Mouse (Mus musculus) liver, embryonic 11.5 days (tissue): Measurements from ENCODE around the gene Arid1a. TPM values are rescaled to one million over a fixed set of nuclear protein-coding genes. Genes with fewer than 3 reads are reported as not detected.
A peak's percentile ranks its signal among the peaks of the same experiment; 100 is the strongest.

Experiments
- ATAC-seq: fragments of 200-750 bp; cut with Nextera tagmentation; replicated peaks from 2 replicates; pipeline ENCODE4 v1.8.0; 2017; ENCODE audit warnings: moderate number of reproducible peaks, mild to moderate bottlenecking, moderate TSS enrichment, moderate library complexity; ENCODE audit not compliant: low FRiP score
- DNase-seq: peaks from one replicate; pipeline ENCODE4 v3.0.0-alpha.2; 2017; ENCODE audit warnings: low spot score
- H3K27ac ChIP-seq: fragments of 300-500 bp; sonication (generic); 2 replicates; pipeline ENCODE4 v1.5.1; 2014; ENCODE audit warnings: mild to moderate bottlenecking, low read depth, low read length, control low read depth
- H3K27me3 ChIP-seq: fragments of 300-500 bp; sonication (generic); replicated peaks from 2 replicates; pipeline ENCODE4 v1.6.1; 2014; ENCODE audit warnings: low read length, mixed read lengths; ENCODE audit not compliant: control insufficient read depth, insufficient read depth
- H3K36me3 ChIP-seq: fragments of 300-500 bp; sonication (generic); 2 replicates; pipeline ENCODE4 v1.6.1; 2014; ENCODE audit warnings: mild to moderate bottlenecking, low read length, moderate library complexity, mixed read lengths; ENCODE audit not compliant: control insufficient read depth, insufficient read depth
- H3K4me1 ChIP-seq: fragments of 300-500 bp; sonication (generic); replicated peaks from 2 replicates; pipeline ENCODE4 v1.6.1; 2014; ENCODE audit warnings: low read length, mixed read lengths; ENCODE audit not compliant: control insufficient read depth, insufficient read depth
- H3K4me2 ChIP-seq: fragments of 300-500 bp; sonication (generic); 2 replicates; pipeline ENCODE4 v1.6.1; 2014; ENCODE audit warnings: mild to moderate bottlenecking, control low read depth, moderate library complexity
- H3K4me3 ChIP-seq: fragments of 300-500 bp; sonication (generic); 2 replicates; pipeline ENCODE4 v1.5.1; 2014; ENCODE audit warnings: low read depth, low read length, control low read depth
- H3K9ac ChIP-seq: fragments of 300-500 bp; sonication (generic); 2 replicates; pipeline ENCODE4 v1.6.1; 2014; ENCODE audit warnings: low read depth, low read length, control low read depth
- H3K9me3 ChIP-seq: fragments of 300-500 bp; sonication (generic); 2 replicates; pipeline ENCODE4 v1.6.1; 2016; ENCODE audit warnings: low read length, inconsistent platforms, mixed read lengths; ENCODE audit not compliant: control insufficient read depth
- WGBS: fragments of 180-500 bp; shearing (Covaris S2); extraction: QIAGEN DNeasy Blood & Tissue Kit; methylation state at CpG from one replicate; pipeline ENCODE4 v1.1.7; 2014; 5-methylcytosine and 5-hydroxymethylcytosine counted together
- polyA plus RNA-seq: library from polyadenylated mRNA; unstranded; fragments of >200 nt; fragmentation: Nextera tagmentation; extraction: Ambion mirVana; gene quantifications from 2 replicates; pipeline ENCODE4 v1.2.1, GENCODE M21; 2014

Gene Arid1a
- polyA plus RNA-seq, 1 experiment from 2014 or later = 32.4 TPM

DNA sequence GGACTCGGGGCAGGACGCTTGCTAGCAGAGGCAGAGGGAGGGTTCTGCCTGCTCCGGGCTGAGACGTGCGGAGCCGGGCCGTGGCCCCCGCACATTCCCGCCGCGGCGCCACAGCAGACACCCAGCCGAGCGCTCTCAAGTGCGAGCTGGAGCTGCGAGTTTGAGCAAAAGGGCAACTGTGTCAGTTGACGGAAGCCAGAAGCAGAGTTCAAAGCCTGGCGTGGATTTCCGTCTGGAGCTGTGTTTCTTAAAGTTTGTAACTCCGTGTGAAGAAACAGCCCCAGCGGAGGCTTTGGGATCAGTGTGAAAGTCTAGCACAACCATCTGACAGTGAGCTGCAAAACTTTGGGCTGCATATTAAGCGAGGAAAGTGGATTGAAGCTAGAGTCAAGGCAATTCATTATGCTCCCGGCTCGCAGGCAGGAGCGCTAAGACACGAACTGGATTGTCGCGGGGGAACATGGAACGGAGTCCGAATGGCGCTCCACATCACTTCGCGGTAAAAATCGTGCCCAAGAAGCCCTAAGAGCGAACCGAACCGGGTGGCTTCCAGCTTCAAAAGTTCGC, 783 bp upstream of the Arid1a start:
- Histone ChIP-seq H3K36me3 (no peaks in the 10 kb centered on the region), H3K27me3 (no peaks in the 10 kb centered on the region), H3K4me3 (peak overlapping the region; percentile 100), H3K4me1 (peaks cover 15% of the 10 kb centered on the region), H3K9ac (peak overlapping the region; percentile 100), H3K27ac (peak overlapping the region; percentile 100), H3K9me3 (no peaks in the 10 kb centered on the region), H3K4me2 (peak overlapping the region; percentile 99)
- DNase-seq (peak; percentile 82), ATAC-seq (peak; percentile 28)
- WGBS = under 1% methylated on average over 38 of the region's 38 CpGs

DNA sequence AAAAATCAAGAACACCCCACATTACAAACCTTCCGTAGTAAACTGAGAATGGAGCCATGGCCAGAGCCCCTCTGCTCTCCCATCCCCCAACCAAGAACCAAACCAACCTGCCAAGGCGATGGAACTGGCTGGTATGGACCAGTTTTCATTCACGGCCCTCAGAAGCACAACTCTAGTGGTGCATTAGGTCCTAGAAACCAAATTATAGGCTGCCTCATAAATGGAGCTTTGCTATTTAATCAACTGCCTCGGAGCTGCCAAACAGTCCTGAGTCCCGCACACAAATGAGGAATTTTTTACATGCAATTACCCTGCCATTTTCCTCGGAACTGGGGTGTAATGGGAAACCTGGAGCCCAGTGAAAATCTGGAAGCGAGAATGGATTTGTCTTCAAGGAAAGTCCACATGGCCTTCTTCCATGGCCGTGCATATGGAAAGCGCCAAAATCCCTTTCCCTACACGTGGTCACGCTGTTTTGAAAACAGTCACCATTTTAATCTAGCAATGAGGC, 653 bp downstream of the Arid1a start:
- Histone ChIP-seq H3K36me3 (no peaks in the 10 kb centered on the region), H3K4me3 (peak overlapping the region; percentile 100), H3K27me3 (no peaks in the 10 kb centered on the region), H3K9me3 (no peaks in the 10 kb centered on the region), H3K4me2 (peak overlapping the region; percentile 99), H3K27ac (peak overlapping the region; percentile 100), H3K9ac (peak overlapping the region; percentile 100), H3K4me1 (peaks cover 19% of the 10 kb centered on the region)
- 5% methylated on average over 11 of the region's 11 CpGs for WGBS
- peak; percentile 60 for DNase-seq
- ATAC-seq = no peak

DNA sequence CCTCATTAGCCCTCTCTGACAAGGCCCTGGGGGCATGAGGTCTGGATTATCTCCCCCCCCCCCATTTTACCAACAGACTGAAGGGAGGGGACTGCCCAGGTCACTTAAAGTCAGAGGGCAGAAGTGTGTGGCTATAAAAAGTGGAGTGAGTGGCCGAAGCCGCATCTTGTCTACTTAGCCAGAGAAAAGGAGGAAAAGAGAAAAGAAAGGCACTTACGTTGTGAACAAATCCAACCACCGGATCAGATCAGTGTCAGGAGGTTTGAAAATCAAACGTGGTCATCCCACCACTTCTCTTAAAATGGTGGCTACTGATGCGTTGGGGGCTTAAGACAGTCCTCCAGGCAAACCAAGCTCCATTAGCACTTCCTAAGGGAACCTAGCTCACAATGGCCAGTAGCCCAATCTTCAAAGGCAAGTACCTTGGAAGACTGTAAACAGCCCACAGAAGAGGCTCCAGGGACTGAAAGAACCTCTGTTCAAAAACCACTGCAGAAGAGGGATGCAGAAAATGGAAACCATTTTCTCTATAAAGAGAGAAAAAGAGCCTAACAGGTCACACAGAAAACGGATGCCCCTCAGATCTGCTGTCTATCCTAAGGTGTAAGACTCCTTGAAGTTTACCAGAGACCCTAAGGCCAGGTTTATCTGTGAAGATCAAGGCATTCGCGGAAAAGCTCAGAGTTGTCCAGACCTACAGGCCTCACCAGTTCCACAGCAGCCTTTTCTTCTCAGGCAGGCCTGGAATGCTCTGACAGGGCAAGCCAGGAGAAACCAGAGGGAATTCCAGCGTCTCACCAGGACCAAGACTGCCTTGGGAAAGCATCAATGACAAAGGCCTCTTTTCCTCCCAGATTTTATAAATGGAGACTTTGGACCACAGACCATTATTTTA, 1.5 kb downstream of the Arid1a start:
- WGBS = 12% methylated on average over 10 of the region's 10 CpGs
- DNase-seq = no peak
- peak overlapping the region; percentile 99 for H3K4me2 ChIP-seq
- peak overlapping the region; percentile 100 for H3K9ac ChIP-seq
- H3K27ac ChIP-seq = peak overlapping the region; percentile 100
- no peaks in the 10 kb centered on the region for H3K9me3 ChIP-seq
- peaks cover 27% of the 10 kb centered on the region for H3K4me1 ChIP-seq
- no peaks in the 10 kb centered on the region for H3K27me3 ChIP-seq
- ATAC-seq = no peak
- H3K36me3 ChIP-seq = no peaks in the 10 kb centered on the region
- peak overlapping the region; percentile 100 for H3K4me3 ChIP-seq

DNA sequence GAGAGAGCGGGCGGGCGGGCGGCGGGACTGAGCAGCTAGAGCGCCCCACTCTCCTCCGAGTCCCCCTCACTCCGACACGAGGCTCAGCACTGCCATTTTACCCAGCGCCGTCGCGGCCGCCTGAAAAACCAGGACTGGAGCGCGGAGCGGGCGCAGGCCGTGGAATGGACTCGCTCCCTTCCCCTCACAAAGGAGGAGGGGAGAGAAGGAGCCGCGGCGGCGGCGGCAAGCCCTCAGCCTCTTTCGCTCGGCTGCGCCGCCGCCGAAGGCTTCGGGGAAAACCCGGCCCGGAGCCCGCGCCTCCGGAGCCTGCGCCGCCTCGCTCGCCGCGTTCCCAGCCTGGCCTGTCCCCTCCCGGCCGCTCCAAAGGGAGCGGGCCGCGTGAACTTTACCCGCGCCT, 2.3 kb downstream of the Arid1a start:
- Histone ChIP-seq H3K27ac (peak overlapping the region; percentile 100), H3K4me1 (peaks cover 34% of the 10 kb centered on the region), H3K9ac (peak overlapping the region; percentile 100), H3K27me3 (no peaks in the 10 kb centered on the region), H3K36me3 (0 out of 2 replicates have a peak, but pooled peaks cover 1% of the 10 kb centered on the region), H3K4me2 (peak overlapping the region; percentile 99), H3K9me3 (no peaks in the 10 kb centered on the region), H3K4me3 (peak overlapping the region; percentile 100)
- ATAC-seq = peak; percentile 75
- DNase-seq = peak; percentile 98
- WGBS = under 1% methylated on average over 42 of the region's 50 CpGs

DNA sequence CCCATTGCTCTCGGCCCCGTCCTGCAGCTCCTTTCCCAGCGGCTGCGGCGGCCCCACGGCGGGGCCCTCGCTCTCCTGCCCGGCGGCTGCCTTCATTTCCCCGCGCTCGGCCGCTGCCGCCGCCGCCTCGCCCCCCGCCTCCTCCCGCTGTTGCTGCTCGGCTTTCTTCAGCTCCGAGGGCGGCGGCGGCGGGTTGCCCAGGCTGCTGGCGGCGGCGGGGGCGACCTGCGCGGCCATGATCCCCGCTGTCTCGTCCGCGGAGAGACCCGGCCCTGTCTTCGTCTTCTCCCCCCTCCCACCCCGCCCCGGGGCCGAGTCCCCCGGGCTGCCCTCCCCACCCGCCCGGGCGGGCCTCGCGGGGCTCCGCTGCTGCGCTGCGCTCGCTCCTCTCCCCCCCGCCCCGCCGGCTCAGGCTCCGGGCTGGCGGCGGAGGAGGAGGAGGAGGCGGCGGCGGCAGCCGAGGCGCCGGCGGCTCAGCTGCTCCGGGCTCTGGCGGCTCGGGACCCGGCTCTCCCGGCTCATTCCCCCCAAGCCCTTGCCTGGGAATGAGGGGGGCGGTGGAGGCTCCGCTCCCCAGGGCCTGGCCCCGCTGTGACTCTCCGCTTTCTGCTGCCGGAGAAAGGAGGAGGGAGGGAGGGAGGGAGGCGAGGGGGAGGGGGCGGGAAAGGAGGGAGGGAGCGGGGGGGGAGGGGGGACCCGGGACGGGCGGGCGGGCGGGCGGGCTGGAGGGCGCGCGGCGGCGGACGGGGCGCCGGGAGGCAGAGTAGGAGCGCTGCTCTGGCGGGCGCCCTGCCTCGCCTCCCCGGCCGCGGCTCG, 3.0 kb downstream of the Arid1a start:
- peak overlapping the region; percentile 100 for H3K4me3 ChIP-seq
- H3K27me3 ChIP-seq = no peaks in the 10 kb centered on the region
- DNase-seq = no peak
- 0 out of 2 replicates have a peak, but pooled peaks cover 5% of the 10 kb centered on the region for H3K36me3 ChIP-seq
- under 1% methylated on average over 48 of the region's 99 CpGs for WGBS
- peak overlapping the region; percentile 100 for H3K27ac ChIP-seq
- peak; percentile 38 for ATAC-seq
- peak overlapping the region; percentile 99 for H3K4me2 ChIP-seq
- peaks cover 34% of the 10 kb centered on the region for H3K4me1 ChIP-seq
- H3K9me3 ChIP-seq = no peaks in the 10 kb centered on the region
- H3K9ac ChIP-seq = peak overlapping the region; percentile 100

DNA sequence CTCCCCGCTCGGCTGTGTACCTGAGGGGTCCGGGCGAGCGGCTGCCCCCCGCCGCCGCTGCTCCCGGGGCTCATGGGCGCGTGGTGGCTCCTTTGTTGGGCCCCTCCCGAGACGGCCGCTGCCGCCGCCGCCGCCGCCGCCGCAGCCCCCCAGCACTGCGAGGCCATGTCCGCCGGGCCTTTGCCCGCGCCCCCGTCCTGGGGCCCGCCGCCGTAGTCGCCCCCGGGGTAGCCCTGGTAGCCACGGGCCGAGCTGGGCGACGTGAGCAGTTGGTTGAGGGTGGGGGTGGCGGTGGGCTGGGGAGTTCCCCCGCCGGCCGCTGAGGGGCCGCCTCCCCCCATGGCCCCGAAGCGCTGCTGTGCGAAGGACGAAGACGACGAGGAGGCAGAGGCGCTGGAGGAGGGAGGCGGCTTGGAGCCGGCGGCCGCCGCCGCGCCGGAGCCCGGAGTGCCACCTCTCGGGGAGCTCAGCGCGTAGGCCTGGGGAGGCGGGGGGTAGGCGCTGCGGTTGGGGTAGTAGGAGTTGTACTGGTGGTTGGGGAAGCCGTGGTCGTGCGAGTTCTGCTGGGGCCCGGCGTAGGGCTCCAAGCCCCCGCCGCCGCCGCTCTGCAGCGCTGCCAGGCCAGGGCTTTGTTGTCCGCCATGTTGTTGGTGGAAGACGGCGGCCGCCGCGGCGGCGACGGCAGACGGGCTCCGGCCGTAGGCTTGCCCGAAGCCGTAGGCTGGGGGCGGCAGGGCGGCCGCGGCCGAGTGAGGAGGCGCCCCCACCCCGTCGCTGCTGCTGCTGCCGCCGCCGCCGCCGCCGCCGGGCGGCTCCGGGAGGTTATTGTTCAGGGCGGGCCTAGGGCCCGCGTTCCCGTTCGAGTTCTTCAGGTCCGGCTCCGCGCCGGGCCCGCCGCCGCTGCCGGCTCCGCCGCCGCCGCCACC, 3.9 kb downstream of the Arid1a start:
- DNase-seq (peak; percentile 59), ATAC-seq (no peak)
- Histone ChIP-seq H3K27ac (peak overlapping the region; percentile 100), H3K4me2 (peak overlapping the region; percentile 94), H3K4me1 (peaks cover 39% of the 10 kb centered on the region), H3K27me3 (no peaks in the 10 kb centered on the region), H3K36me3 (peaks cover 12% of the 10 kb centered on the region; the same call in 1 of the 2 replicates), H3K4me3 (peak overlapping the region; percentile 100), H3K9ac (peak overlapping the region; percentile 100), H3K9me3 (no peaks in the 10 kb centered on the region)
- 0% methylated on average over 76 of the region's 121 CpGs for WGBS

DNA sequence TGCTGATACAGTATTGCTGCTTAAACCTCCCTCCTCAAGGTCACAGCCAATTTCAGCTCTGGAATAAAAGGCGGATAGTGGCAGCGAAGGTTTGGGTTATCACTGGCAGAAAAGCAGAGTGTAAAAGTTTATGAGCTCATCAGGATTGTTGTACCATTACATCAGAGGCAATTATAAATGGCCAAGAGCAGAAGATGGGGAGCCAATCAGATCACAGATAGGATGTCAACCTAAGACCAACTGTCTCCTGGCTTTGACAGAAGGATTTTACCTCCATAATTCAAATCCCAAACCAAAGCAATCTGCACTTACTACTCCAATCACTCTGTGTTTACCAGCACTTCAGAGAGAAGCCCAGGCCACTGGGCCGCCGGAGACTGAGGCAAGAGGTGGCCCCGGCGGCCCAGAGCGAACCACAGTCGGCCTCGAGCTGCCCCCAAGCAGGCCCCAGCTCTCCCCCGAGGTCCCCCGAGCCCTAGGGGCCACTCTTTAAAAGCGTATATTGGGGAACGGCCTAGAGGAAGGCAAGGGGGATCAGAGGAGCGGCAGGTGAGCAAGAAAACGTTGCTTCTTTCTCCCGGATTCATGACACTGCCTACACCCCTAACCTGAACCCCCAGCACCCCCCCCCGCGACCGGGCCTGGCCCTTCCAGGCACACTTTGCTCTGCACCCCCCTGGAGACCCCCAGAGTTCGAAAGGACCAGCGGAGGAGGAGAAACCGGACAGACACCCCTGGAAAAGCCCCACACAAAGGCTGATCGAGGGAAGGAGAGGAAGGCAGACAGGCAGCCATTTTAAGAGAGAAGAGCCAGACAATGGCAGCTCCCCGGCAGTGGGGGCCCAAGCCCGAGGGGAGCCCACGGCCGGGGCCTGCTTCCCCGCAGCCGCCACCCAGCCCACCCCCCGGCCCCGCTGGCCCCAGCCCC, 4.8 kb downstream of the Arid1a start:
- WGBS = 2% methylated on average over 27 of the region's 31 CpGs

More for the DNA sequence above, 4.8 kb downstream of the Arid1a start:
- H3K4me3 ChIP-seq = peak overlapping the region; percentile 100
- ATAC-seq = no peak
- H3K9ac ChIP-seq = peak overlapping the region; percentile 100
- peaks cover 39% of the 10 kb centered on the region for H3K4me1 ChIP-seq
- H3K36me3 ChIP-seq = peaks cover 15% of the 10 kb centered on the region; the same call in 1 of the 2 replicates
- H3K4me2 ChIP-seq = peak overlapping the region; percentile 94
- H3K27me3 ChIP-seq = no peaks in the 10 kb centered on the region
- DNase-seq = peak; percentile 51
- no peaks in the 10 kb centered on the region for H3K9me3 ChIP-seq
- peak overlapping the region; percentile 100 for H3K27ac ChIP-seq
